Mouse (Mus musculus): ENCODE results near the gene Crtam. TPM values are rescaled to one million over a fixed set of nuclear protein-coding genes. Genes with fewer than 3 reads are reported as not detected.

Crtam gene
- total RNA-seq, 1 experiment, result 0.22 TPM

- no peak overlapping the region for H3K9ac ChIP-seq (ENCODE audit: insufficient read depth, low read depth, low read length, poor library complexity, severe bottlenecking)
- TF ChIP-seq ZNF384 (IDR thresholded peaks at IDR 0.05; ENCODE audit: low read depth, low read length), result no peak
- TF ChIP-seq CHD2 (IDR thresholded peaks at IDR 0.05; ENCODE audit: low read depth, low read length), result no peak
- no peaks in the 10 kb centered on the region for H3K4me1 ChIP-seq (ENCODE audit: control insufficient read depth in 2 of 2, insufficient read depth in 2 of 2, low read length in 2 of 2, poor library complexity in 1 of 2)
- in situ Hi-C loops (cut with MboI; ENCODE audit: low sequenced_read_pairs in 2 of 2, unreplicated experiment in 2 of 2), result no loop called here
- H3K4me3 ChIP-seq (ENCODE audit: insufficient read depth in 1 of 2, low read depth in 1 of 2, low read length in 2 of 2, poor library complexity in 1 of 2, severe bottlenecking in 1 of 2), result no peak overlapping the region
- no peak overlapping the region for H3K27ac ChIP-seq (ENCODE audit: insufficient read depth, low read depth, low read length, poor library complexity, severe bottlenecking)
- no peak for DNase-seq (ENCODE audit: low read depth, low spot score)
- no peaks in the 10 kb centered on the region for H3K36me3 ChIP-seq (ENCODE audit: control insufficient read depth, insufficient read depth, low read length, poor library complexity, severe bottlenecking)
- no peaks in the 10 kb centered on the region for H3K9me3 ChIP-seq (ENCODE audit: control insufficient read depth, insufficient read depth, low read depth, low read length)
Observed at GRCm38 (mm10) chr9:41007785-41008184, 3.4 kb upstream of the Crtam start.

- no peaks in the 10 kb centered on the region for H3K36me3 ChIP-seq (ENCODE audit: control insufficient read depth, insufficient read depth, low read length, poor library complexity, severe bottlenecking)
- H3K4me1 ChIP-seq (ENCODE audit: control insufficient read depth in 2 of 2, insufficient read depth in 2 of 2, low read length in 2 of 2, poor library complexity in 1 of 2), result no peaks in the 10 kb centered on the region
- no peak for DNase-seq (ENCODE audit: low read depth, low spot score)
- H3K27ac ChIP-seq (ENCODE audit: insufficient read depth, low read depth, low read length, poor library complexity, severe bottlenecking), result no peak overlapping the region
- no peak for TF ChIP-seq CHD2 (IDR thresholded peaks at IDR 0.05; ENCODE audit: low read depth, low read length)
- no peak for TF ChIP-seq MAFK (IDR thresholded peaks at IDR 0.05; ENCODE audit: insufficient read depth, low read depth, low read length)
- no peak for TF ChIP-seq ZNF384 (IDR thresholded peaks at IDR 0.05; ENCODE audit: low read depth, low read length)
- no peak for TF ChIP-seq HCFC1 (IDR thresholded peaks at IDR 0.05; ENCODE audit: borderline replicate concordance, insufficient read depth, low read length)
- no peak for TF ChIP-seq ZC3H11A (IDR thresholded peaks at IDR 0.05; ENCODE audit: borderline replicate concordance, low read depth, low read length)
- in situ Hi-C loops (cut with MboI; ENCODE audit: low sequenced_read_pairs in 2 of 2, unreplicated experiment in 2 of 2), result loop anchor here in 1 of 2 experiments (25.0 kb wide), 1 partner anchor 160 kb away; no protein-coding TSS in a partner anchor
- no peak overlapping the region for H3K4me3 ChIP-seq (ENCODE audit: insufficient read depth in 1 of 2, low read depth in 1 of 2, low read length in 2 of 2, poor library complexity in 1 of 2, severe bottlenecking in 1 of 2)
- no peak overlapping the region for H3K9ac ChIP-seq (ENCODE audit: insufficient read depth, low read depth, low read length, poor library complexity, severe bottlenecking)
- no peaks in the 10 kb centered on the region for H3K9me3 ChIP-seq (ENCODE audit: control insufficient read depth, insufficient read depth, low read depth, low read length)
Observed at GRCm38 (mm10) chr9:40997116-40997779, 7.2 kb downstream of the Crtam start.

GRCm38 (mm10) chr9:40994075-40994474 lies 10.4 kb downstream of the Crtam start:
- no peak overlapping the region for H3K4me3 ChIP-seq (ENCODE audit: insufficient read depth in 1 of 2, low read depth in 1 of 2, low read length in 2 of 2, poor library complexity in 1 of 2, severe bottlenecking in 1 of 2)
- DNase-seq (ENCODE audit: low read depth, low spot score), result no peak
- in situ Hi-C loops (cut with MboI; ENCODE audit: low sequenced_read_pairs in 2 of 2, unreplicated experiment in 2 of 2), result loop anchor here in 1 of 2 experiments (25.0 kb wide), 1 partner anchor 157 kb away; no protein-coding TSS in a partner anchor
- H3K36me3 ChIP-seq (ENCODE audit: control insufficient read depth, insufficient read depth, low read length, poor library complexity, severe bottlenecking), result no peaks in the 10 kb centered on the region
- H3K9ac ChIP-seq (ENCODE audit: insufficient read depth, low read depth, low read length, poor library complexity, severe bottlenecking), result no peak overlapping the region
- no peak overlapping the region for H3K27ac ChIP-seq (ENCODE audit: insufficient read depth, low read depth, low read length, poor library complexity, severe bottlenecking)
- no peaks in the 10 kb centered on the region for H3K9me3 ChIP-seq (ENCODE audit: control insufficient read depth, insufficient read depth, low read depth, low read length)
- no peak for TF ChIP-seq ZNF384 (IDR thresholded peaks at IDR 0.05; ENCODE audit: low read depth, low read length)
- no peak for TF ChIP-seq MAFK (IDR thresholded peaks at IDR 0.05; ENCODE audit: insufficient read depth, low read depth, low read length)
- no peak for TF ChIP-seq ZC3H11A (IDR thresholded peaks at IDR 0.05; ENCODE audit: borderline replicate concordance, low read depth, low read length)
- no peak for TF ChIP-seq CHD2 (IDR thresholded peaks at IDR 0.05; ENCODE audit: low read depth, low read length)
- no peak for TF ChIP-seq HCFC1 (IDR thresholded peaks at IDR 0.05; ENCODE audit: borderline replicate concordance, insufficient read depth, low read length)
- no peaks in the 10 kb centered on the region for H3K4me1 ChIP-seq (ENCODE audit: control insufficient read depth in 2 of 2, insufficient read depth in 2 of 2, low read length in 2 of 2, poor library complexity in 1 of 2)

GRCm38 (mm10) chr9:40991511-40991910 lies 12.9 kb downstream of the Crtam start:
- DNase-seq (ENCODE audit: low read depth, low spot score), result no peak
- no peak overlapping the region for H3K27ac ChIP-seq (ENCODE audit: insufficient read depth, low read depth, low read length, poor library complexity, severe bottlenecking)
- no peak for TF ChIP-seq ZNF384 (IDR thresholded peaks at IDR 0.05; ENCODE audit: low read depth, low read length)
- no peak for TF ChIP-seq CHD2 (IDR thresholded peaks at IDR 0.05; ENCODE audit: low read depth, low read length)
- no peak for TF ChIP-seq HCFC1 (IDR thresholded peaks at IDR 0.05; ENCODE audit: borderline replicate concordance, insufficient read depth, low read length)
- TF ChIP-seq MAFK (IDR thresholded peaks at IDR 0.05; ENCODE audit: insufficient read depth, low read depth, low read length), result no peak
- no peak for TF ChIP-seq ZC3H11A (IDR thresholded peaks at IDR 0.05; ENCODE audit: borderline replicate concordance, low read depth, low read length)

More at GRCm38 (mm10) chr9:40991511-40991910, 12.9 kb downstream of the Crtam start:
- Histone ChIP-seq H3K4me1 (ENCODE audit: control insufficient read depth in 2 of 2, insufficient read depth in 2 of 2, low read length in 2 of 2, poor library complexity in 1 of 2) (no peaks in the 10 kb centered on the region), H3K4me3 (ENCODE audit: insufficient read depth in 1 of 2, low read depth in 1 of 2, low read length in 2 of 2, poor library complexity in 1 of 2, severe bottlenecking in 1 of 2) (no peak overlapping the region), H3K36me3 (ENCODE audit: control insufficient read depth, insufficient read depth, low read length, poor library complexity, severe bottlenecking) (no peaks in the 10 kb centered on the region), H3K9me3 (ENCODE audit: control insufficient read depth, insufficient read depth, low read depth, low read length) (no peaks in the 10 kb centered on the region), H3K9ac (ENCODE audit: insufficient read depth, low read depth, low read length, poor library complexity, severe bottlenecking) (no peak overlapping the region)
- in situ Hi-C loops (cut with MboI; ENCODE audit: low sequenced_read_pairs in 2 of 2, unreplicated experiment in 2 of 2), result loop anchor here in 1 of 2 experiments (25.0 kb wide), 1 partner anchor 154 kb away; no protein-coding TSS in a partner anchor

Measured in ES-E14 (cell line).